Mouse (Mus musculus) lung, adult 10 weeks (tissue): ENCODE results near the gene Scnn1a. TPM values are rescaled to one million over a fixed set of nuclear protein-coding genes. Genes with fewer than 3 reads are reported as not detected.

Source experiments
- polyA plus RNA-seq: library from polyadenylated mRNA; stranded (reverse); fragments of 350-450 nt; fragmentation: Illumina TruSeq; extraction: RNeasy Lipid Tissue Mini Kit (QIAGEN cat#74804); gene quantifications from one replicate; pipeline ENCODE4 v1.2.3, GENCODE M21; 2014; ENCODE audit warnings: low read depth, low replicate concordance; ENCODE audit not compliant: insufficient read depth

Scnn1a gene
- 82.4 TPM for polyA plus RNA-seq

DNA sequence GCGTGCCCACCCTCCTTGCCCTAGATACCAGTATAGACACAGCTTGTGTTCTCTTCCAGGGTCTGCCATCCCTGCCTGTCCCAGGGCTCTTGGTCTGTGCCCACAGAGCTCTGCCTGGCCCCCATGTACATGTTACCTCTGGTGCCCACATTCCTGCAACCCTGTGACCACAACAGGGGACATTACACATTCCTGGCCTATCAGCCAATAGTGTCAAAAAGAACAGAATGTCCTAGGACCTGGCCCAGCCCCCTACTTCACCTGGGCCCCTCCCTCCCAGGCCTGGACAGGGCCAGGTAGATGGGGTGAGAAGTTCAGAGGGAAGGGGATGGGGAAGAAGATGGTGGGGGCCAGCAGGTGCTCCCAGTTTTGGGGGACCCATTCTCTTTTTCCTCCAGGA lies at the start of gene Scnn1a:
TSS of gene Scnn1a (plus strand) at position 337 of the 400 bp plus-strand sequence.

DNA sequence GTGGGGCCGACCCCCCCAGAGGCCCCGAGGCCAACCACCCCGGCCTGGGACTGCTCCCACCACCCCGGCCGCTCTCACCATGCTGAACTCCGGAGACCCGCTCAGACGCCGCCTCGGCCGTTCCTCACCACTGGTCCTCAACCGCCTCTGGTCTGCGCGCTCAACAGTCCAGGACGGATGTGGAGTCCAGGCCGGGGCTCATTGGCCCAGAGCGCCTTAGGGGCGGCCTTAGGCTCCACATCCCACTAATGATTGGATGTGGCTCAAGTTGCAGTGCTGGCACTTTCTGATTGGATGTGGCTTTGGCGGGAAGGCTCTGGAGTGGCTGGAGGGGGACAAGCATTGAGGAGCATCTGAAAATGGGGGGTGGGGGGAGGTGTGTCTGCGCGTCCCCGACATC lies 34.6 kb upstream of the Scnn1a start, which contains the start of gene Tuba3a:
TSS of gene Tuba3a (minus strand) at position 153 of the 400 bp plus-strand sequence.

DNA sequence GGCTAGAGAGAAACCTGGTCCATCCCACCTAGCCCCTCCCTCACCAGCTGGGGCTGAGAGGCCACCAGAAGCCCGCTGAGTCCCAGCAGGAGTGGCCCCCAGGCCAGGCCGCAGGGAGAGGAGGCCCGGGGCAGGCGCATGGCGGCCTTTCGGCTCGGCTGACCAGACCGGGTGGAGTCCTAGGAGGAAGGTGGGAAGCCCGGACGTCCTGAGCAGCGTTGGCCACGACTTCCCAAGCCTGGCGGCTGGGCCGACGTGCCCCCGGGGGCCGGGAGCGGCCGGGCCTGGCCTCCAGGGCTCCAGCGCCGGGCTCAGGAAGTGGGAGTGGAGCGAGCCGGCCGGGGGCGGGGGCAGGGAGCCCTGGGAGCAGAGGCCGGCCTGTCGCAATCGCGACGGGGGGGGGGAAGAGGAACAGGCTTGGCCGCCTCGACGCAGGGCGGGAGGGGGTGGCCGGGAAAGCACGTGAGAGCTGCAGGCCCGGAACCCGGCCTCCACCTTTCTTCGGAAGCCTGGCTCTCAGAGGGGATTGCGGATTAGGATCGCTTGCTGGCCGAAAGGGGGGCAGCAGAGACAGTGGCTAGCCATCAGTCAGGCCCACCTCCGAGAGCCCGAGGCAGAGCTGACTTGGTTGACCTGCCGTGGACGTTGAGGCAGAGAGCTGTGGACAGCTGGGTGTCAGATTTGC lies 6.8 kb upstream of the Scnn1a start, which contains the start of gene Ltbr:
TSS of gene Ltbr (minus strand) at position 340 of the 685 bp plus-strand sequence.

DNA sequence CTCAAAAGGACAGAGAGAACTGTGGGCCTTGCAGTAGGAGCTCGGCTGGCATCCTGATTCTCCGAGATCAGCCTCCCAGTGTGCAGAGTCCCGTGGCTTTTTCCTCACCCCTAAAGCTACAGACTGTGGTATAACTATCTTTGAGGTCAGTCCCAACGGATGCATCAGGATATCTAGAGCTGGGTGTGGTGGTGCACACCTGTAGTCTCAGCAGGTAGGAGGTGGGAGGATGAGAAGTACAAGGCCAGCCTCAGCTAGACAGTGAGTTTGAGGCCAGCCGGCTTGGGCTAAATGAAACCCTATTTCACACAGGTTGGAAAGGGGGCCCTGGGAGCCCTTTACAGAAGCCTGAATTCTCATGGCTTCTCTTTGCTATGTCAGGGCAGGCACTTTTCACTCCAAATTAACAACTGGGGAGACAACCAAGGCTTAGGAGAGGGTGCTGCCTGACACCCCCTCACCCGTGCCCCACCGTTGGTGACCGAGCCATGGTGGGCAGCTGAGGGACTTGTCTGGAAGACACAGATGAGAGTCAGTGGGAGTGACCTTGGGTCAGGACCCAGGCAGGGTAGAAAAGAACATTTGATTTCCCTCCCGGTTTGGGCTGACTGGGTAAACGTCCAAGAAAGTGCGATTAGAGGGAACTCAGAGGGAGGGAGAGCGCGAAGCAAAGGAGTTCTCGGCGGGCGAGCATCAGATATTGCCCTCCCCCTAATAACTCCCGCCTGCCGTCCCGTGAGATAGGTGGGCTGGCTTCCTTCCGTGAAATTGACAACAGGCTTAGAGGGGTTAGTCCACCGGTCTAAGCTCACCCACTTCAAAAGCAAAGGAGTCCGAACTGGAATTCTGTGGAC lies 28.5 kb downstream of the Scnn1a start, which contains the start of gene Tnfrsf1a:
TSS of gene Tnfrsf1a (plus strand) at position 642 of the 854 bp plus-strand sequence.

DNA sequence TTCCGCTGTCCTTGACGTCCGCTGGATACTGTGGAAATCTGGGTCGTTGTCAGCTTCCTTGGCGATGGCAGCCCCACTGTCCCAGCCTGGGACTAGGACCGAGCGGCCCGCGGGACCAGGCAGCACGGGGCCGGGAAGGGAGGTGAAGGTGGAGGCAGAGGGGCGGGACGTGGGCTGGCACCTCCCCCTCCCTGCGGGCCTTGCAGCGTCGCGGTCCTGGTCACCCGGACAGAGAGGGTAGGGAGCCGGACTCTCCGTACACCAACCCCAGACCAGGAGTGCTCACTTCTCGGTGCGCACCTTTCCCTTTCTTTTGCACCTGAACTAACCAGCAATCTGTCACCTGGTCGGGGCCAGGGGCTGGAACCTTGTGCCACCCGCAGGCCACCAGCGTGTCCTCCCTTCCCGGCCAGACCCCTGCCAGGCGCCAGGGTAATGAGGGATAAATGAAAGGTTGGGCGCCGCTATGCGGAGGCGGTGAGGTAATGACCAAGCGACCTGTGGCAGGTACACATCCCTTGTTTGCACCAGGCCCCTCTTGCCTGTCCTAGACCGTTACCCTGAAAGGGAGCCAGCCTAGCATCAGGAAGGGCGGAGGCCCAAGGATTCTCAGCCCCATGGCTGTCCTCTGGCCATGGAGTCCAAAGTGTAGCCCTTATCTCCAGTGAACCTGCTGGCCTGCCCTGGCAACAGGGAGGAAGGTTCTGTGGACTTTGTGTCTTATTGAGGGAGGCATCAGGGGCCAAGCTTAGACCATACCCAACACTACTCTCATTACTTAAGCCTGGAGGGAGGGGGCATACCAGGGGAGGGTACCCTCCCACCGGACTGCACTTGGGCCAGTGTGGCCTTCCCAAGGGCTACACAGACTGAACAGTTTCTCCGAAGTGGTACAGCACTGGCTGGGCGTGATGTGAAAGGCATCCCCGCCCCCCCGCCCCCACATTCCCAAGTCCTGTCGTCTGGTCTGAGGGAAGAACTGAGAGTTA lies 60.2 kb downstream of the Scnn1a start, which contains the start of gene Plekhg6:
TSS of gene Plekhg6 (minus strand) at position 422 of the 989 bp plus-strand sequence.

Other genes with a start within 250 kb of the Scnn1a start
- 28.2 TPM for gene Chd4, start 224.7 kb upstream of the Scnn1a start, polyA plus RNA-seq
- gene Nop2, start 188.8 kb upstream of the Scnn1a start, polyA plus RNA-seq = 11.0 TPM
- gene Iffo1, start 175.4 kb upstream of the Scnn1a start, polyA plus RNA-seq = 8.6 TPM
- 405 TPM for gene Gapdh, start 154.2 kb upstream of the Scnn1a start, polyA plus RNA-seq
- gene Ncapd2, start 129.0 kb upstream of the Scnn1a start, polyA plus RNA-seq = 5.2 TPM
- 67.2 TPM for gene Mrpl51, start 128.9 kb upstream of the Scnn1a start, polyA plus RNA-seq
- gene Vamp1, start 105.1 kb upstream of the Scnn1a start, polyA plus RNA-seq = 3.8 TPM
- gene Tapbpl, start 88.8 kb upstream of the Scnn1a start, polyA plus RNA-seq = 20.4 TPM
- gene Cd27, start 83.6 kb upstream of the Scnn1a start, polyA plus RNA-seq = 4.9 TPM
- not detected for gene Tuba3a, start 34.6 kb upstream of the Scnn1a start, polyA plus RNA-seq
- 66.9 TPM for gene Ltbr, start 6.8 kb upstream of the Scnn1a start, polyA plus RNA-seq
- gene Tnfrsf1a, start 28.7 kb downstream of the Scnn1a start, polyA plus RNA-seq = 94.3 TPM
- gene Plekhg6, start 60.1 kb downstream of the Scnn1a start, polyA plus RNA-seq = 0.72 TPM
- 564 TPM for gene Cd9, start 174.1 kb downstream of the Scnn1a start, polyA plus RNA-seq
- 163 TPM for gene Vwf, start 226.1 kb downstream of the Scnn1a start, polyA plus RNA-seq